Mouse (Mus musculus) kidney, embryonic 15.5 days (tissue): ENCODE results near the gene N4bp2l1. TPM values are rescaled to one million over a fixed set of nuclear protein-coding genes. Genes with fewer than 3 reads are reported as not detected.

Experiments
- ATAC-seq: fragments of 200-750 bp; cut with Nextera tagmentation; replicated peaks from 2 replicates; pipeline ENCODE4 v1.8.0; 2017; ENCODE audit warnings: moderate TSS enrichment; ENCODE audit not compliant: low FRiP score
- H3K27ac ChIP-seq: fragments of 300-500 bp; sonication (generic); 2 replicates; pipeline ENCODE4 v1.5.1; 2015; ENCODE audit warnings: mild to moderate bottlenecking, inconsistent platforms
- H3K27me3 ChIP-seq: fragments of 300-500 bp; sonication (generic); 2 replicates; pipeline ENCODE4 v1.6.1; 2015; ENCODE audit warnings: inconsistent platforms
- H3K36me3 ChIP-seq: fragments of 300-500 bp; sonication (generic); 2 replicates; pipeline ENCODE4 v1.6.1; 2015; ENCODE audit warnings: inconsistent platforms
- H3K4me1 ChIP-seq: fragments of 300-500 bp; sonication (generic); 2 replicates; pipeline ENCODE4 v1.6.1; 2015; ENCODE audit warnings: inconsistent platforms
- H3K4me2 ChIP-seq: fragments of 300-500 bp; sonication (generic); 2 replicates; pipeline ENCODE4 v1.6.1; 2015; ENCODE audit warnings: moderate library complexity, mild to moderate bottlenecking, inconsistent platforms
- H3K4me3 ChIP-seq: fragments of 300-500 bp; sonication (generic); replicated peaks from 2 replicates; pipeline ENCODE4 v1.5.1; 2015; ENCODE audit warnings: mild to moderate bottlenecking, inconsistent platforms
- H3K9ac ChIP-seq: fragments of 300-500 bp; sonication (generic); 2 replicates; pipeline ENCODE4 v1.6.1; 2015; ENCODE audit warnings: mild to moderate bottlenecking, inconsistent platforms
- H3K9me3 ChIP-seq: fragments of 300-500 bp; sonication (generic); replicated peaks from 2 replicates; pipeline ENCODE4 v1.6.1; 2016; ENCODE audit warnings: inconsistent platforms
- WGBS: fragments of 180-500 bp; shearing (Covaris S2); methylation state at CpG from one replicate; pipeline ENCODE4 v1.1.7; 2015; ENCODE audit warnings: mixed read lengths; 5-methylcytosine and 5-hydroxymethylcytosine counted together
- polyA plus RNA-seq: library from polyadenylated mRNA; unstranded; fragments of >200 nt; fragmentation: Nextera tagmentation; extraction: Ambion mirVana; gene quantifications from 2 replicates; pipeline ENCODE4 v1.2.1, GENCODE M21; 2015

Gene N4bp2l1
- polyA plus RNA-seq, 1 experiment from 2014 or later = 5.9 TPM

DNA sequence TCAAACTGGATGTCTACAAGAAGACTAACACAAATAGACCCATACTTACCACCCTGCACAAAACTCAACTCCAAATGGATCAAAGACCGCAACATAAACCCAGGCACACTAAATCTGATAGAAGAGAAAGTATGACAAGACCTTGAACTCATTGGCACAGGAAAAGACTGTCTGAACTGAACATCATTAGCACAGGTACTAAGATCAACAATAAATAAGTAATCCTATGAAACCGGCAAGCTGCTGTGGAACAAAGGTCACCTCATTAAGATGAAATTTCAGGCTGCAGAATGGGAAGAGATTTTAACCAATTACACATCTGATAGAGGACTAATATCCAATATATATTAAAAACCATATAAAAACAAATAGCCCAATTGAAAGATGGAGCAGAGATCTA lies 19.2 kb upstream of the N4bp2l1 start:
- WGBS = 88% methylated on average over 2 of the region's 2 CpGs
- H3K4me1 ChIP-seq = peaks cover 12% of the 10 kb centered on the region
- no peak for ATAC-seq
- H3K4me2 ChIP-seq = no peak overlapping the region
- H3K9me3 ChIP-seq = no peaks in the 10 kb centered on the region
- H3K27me3 ChIP-seq = no peaks in the 10 kb centered on the region
- H3K4me3 ChIP-seq = no peak overlapping the region
- no peak overlapping the region for H3K27ac ChIP-seq
- H3K36me3 ChIP-seq = no peaks in the 10 kb centered on the region
- H3K9ac ChIP-seq = no peak overlapping the region

GRCm38 (mm10) chr5:150614054-150614453 lies 17.1 kb upstream of the N4bp2l1 start:
- ATAC-seq = no peak
- WGBS = 77% methylated on average over 2 of the region's 2 CpGs
- Histone ChIP-seq H3K4me2 (no peak overlapping the region), H3K27ac (no peak overlapping the region), H3K9ac (no peak overlapping the region), H3K9me3 (no peaks in the 10 kb centered on the region), H3K27me3 (no peaks in the 10 kb centered on the region), H3K4me1 (peaks cover 13% of the 10 kb centered on the region), H3K36me3 (no peaks in the 10 kb centered on the region), H3K4me3 (no peak overlapping the region)

GRCm38 (mm10) chr5:150611697-150612096 lies 14.7 kb upstream of the N4bp2l1 start:
- WGBS = 47% methylated on average over 12 of the region's 12 CpGs
- Histone ChIP-seq H3K4me3 (no peak overlapping the region), H3K9ac (no peak overlapping the region), H3K27ac (no peak overlapping the region), H3K27me3 (no peaks in the 10 kb centered on the region), H3K9me3 (no peaks in the 10 kb centered on the region), H3K4me2 (0 out of 2 replicates have a peak overlapping the region, but pooled peaks have one; percentile 12), H3K36me3 (no peaks in the 10 kb centered on the region), H3K4me1 (0 out of 2 replicates have a peak, but pooled peaks cover 6% of the 10 kb centered on the region)
- peak; percentile 64 for ATAC-seq

- Histone ChIP-seq H3K27me3 (no peaks in the 10 kb centered on the region), H3K4me3 (no peak overlapping the region), H3K36me3 (no peaks in the 10 kb centered on the region), H3K4me2 (no peak overlapping the region), H3K4me1 (0 out of 2 replicates have a peak, but pooled peaks cover 6% of the 10 kb centered on the region), H3K9me3 (no peaks in the 10 kb centered on the region), H3K27ac (no peak overlapping the region), H3K9ac (no peak overlapping the region)
- 32% methylated on average over 1 of the region's 1 CpGs for WGBS
- peak; percentile 58; the same call in 1 of the 2 replicates for ATAC-seq
Measured at GRCm38 (mm10) chr5:150611136-150611535, 14.1 kb upstream of the N4bp2l1 start.

DNA sequence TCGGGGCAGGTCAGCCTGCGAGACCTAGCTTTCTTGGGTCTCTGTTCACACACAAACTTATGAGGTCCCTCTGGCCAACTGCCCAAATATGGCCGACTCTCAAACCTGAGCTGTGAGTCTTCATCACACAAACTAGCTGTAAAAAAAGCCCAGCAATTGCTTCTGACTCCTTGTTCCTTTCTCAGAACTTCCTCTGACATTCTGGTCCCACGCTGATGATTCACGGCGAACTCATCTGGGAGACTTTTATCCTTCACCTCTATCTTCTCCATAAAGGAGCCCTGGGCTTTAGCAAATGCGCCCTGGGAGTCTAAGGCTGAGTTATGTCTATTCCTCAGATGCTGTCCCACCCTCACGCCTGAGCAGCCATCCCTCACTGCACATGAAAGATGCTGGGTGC lies 10.6 kb upstream of the N4bp2l1 start:
- WGBS = 89% methylated on average over 8 of the region's 8 CpGs
- Histone ChIP-seq H3K27ac (no peak overlapping the region), H3K9me3 (no peaks in the 10 kb centered on the region), H3K4me3 (no peak overlapping the region), H3K4me2 (no peak overlapping the region), H3K9ac (no peak overlapping the region), H3K4me1 (0 out of 2 replicates have a peak, but pooled peaks cover 3% of the 10 kb centered on the region), H3K27me3 (no peaks in the 10 kb centered on the region), H3K36me3 (no peaks in the 10 kb centered on the region)
- ATAC-seq = no peak

- no peak for ATAC-seq
- H3K9me3 ChIP-seq = no peaks in the 10 kb centered on the region
- H3K4me3 ChIP-seq = no peak overlapping the region
- 98% methylated on average over 6 of the region's 6 CpGs for WGBS
- H3K27ac ChIP-seq = no peak overlapping the region
- 0 out of 2 replicates have a peak, but pooled peaks cover 3% of the 10 kb centered on the region for H3K4me1 ChIP-seq
- H3K36me3 ChIP-seq = no peaks in the 10 kb centered on the region
- no peak overlapping the region for H3K9ac ChIP-seq
- H3K4me2 ChIP-seq = no peak overlapping the region
- no peaks in the 10 kb centered on the region for H3K27me3 ChIP-seq
Measured at GRCm38 (mm10) chr5:150606131-150606530, 9.1 kb upstream of the N4bp2l1 start.

GRCm38 (mm10) chr5:150601441-150602230 lies 4.6 kb upstream of the N4bp2l1 start:
- H3K27me3 ChIP-seq = peaks cover 4% of the 10 kb centered on the region; the same call in 1 of the 2 replicates
- no peak for ATAC-seq
- H3K9me3 ChIP-seq = no peaks in the 10 kb centered on the region
- H3K4me1 ChIP-seq = peaks cover 20% of the 10 kb centered on the region
- no peaks in the 10 kb centered on the region for H3K36me3 ChIP-seq
- H3K4me3 ChIP-seq = no peak overlapping the region
- H3K4me2 ChIP-seq = no peak overlapping the region
- H3K27ac ChIP-seq = no peak overlapping the region
- 84% methylated on average over 14 of the region's 14 CpGs for WGBS
- no peak overlapping the region for H3K9ac ChIP-seq

GRCm38 (mm10) chr5:150600554-150601440 lies 3.8 kb upstream of the N4bp2l1 start:
- Histone ChIP-seq H3K36me3 (no peaks in the 10 kb centered on the region), H3K27ac (no peak overlapping the region), H3K9ac (no peak overlapping the region), H3K4me1 (peaks cover 20% of the 10 kb centered on the region), H3K4me3 (no peak overlapping the region), H3K9me3 (no peaks in the 10 kb centered on the region), H3K27me3 (peaks cover 10% of the 10 kb centered on the region; the same call in 1 of the 2 replicates), H3K4me2 (no peak overlapping the region)
- 77% methylated on average over 20 of the region's 20 CpGs for WGBS
- ATAC-seq = no peak

GRCm38 (mm10) chr5:150599301-150600294 lies 2.6 kb upstream of the N4bp2l1 start:
- peak overlapping the region; percentile 29; the same call in 1 of the 2 replicates for H3K4me2 ChIP-seq
- no peak overlapping the region for H3K4me3 ChIP-seq

DNA sequence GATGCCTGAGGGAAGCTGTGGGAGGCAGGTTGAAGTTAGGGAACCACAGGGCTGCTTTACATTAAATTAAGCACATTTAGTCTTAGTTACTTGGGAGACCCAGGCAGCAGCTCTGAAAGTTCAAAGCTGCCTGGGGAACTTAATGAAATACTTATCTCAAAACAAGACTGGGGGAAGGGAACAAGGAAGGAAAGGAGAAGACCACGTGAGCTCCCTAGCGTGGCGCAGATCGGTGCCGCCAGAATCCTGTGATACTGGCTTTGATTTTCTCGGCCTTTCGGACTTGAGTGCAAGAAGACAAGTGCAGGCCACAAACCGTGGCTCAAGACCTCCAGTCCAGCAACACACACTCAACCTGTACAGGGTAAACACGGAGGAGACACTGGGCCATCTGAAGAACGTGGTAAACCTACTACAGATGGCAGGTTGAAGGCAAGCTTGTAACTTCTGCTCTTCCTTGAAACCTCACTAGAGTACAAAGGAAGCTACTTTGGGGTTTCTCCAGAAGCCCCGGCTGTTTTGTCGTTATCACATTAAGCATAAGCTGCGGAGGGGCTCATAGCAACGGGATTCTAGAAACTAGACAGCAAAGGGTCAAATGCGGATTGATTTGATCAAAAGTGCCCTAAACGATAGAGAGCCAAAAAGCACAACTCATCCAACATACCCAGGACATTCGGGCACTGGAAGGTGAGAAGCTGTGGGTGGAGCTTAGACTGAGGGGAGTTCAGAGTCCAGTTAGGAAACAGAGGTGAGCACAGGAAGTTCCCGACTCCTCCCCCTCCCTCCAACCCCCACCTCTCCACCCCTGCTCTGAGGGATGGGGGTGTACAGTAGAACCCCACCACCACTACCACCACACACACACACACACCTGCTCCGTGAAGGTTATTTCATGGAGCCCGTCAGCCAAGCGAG lies 1.5 kb upstream of the N4bp2l1 start:
- 61% methylated on average over 21 of the region's 21 CpGs for WGBS
- Histone ChIP-seq H3K9me3 (no peaks in the 10 kb centered on the region), H3K4me3 (no peak overlapping the region), H3K4me2 (no peak overlapping the region), H3K36me3 (no peaks in the 10 kb centered on the region), H3K4me1 (peaks cover 27% of the 10 kb centered on the region), H3K9ac (no peak overlapping the region), H3K27me3 (peaks cover 18% of the 10 kb centered on the region; the same call in 1 of the 2 replicates), H3K27ac (no peak overlapping the region)
- ATAC-seq = no peak

More at GRCm38 (mm10) chr5:150599301-150600294, 2.6 kb upstream of the N4bp2l1 start:
- Histone ChIP-seq H3K4me1 (peaks cover 24% of the 10 kb centered on the region), H3K27ac (no peak overlapping the region), H3K27me3 (peaks cover 14% of the 10 kb centered on the region; the same call in 1 of the 2 replicates), H3K36me3 (no peaks in the 10 kb centered on the region), H3K9me3 (no peaks in the 10 kb centered on the region), H3K9ac (no peak overlapping the region)
- ATAC-seq = no peak
- 49% methylated on average over 13 of the region's 13 CpGs for WGBS
